In the genomic region with DNA sequence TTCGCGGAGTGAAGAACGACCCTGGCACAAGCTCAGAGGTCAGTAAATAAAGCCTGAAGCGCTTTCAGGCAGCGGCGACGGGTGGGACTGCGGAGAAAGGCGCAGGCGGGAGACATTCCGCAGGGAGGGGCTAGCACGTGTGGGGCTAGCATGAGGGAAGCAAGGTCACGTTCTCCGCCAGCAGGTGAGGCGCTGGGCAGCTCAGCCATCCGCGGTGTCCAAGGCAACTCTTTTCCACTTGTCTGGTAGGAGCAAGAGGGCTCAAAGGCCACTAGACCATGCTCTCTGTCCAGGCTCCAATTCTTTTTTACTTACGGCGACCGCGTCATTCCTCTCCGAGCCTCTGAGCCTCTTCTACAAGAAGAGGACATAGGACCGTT, we compare ENCODE assay signal across 9 mouse cellular contexts. TPM values are rescaled to one million over a fixed set of nuclear protein-coding genes. Genes with fewer than 3 reads are reported as not detected.
DNase-seq lines count a peak whose midpoint lies in the region; ATAC-seq and TF ChIP-seq lines count a peak whose summit lies in the region.
"Had no signal": no experiment of that assay in that cellular context is flagged by ENCODE, and none has a peak within 500 bp of the region (broad histone marks: within the 10 kb centered on the region; RNA-seq: fewer than 3 reads in every experiment).

No protein-coding gene starts in this region.

- H3K27me3 ChIP-seq in spleen, adult 2 months (ENCODE audit: control insufficient read depth, insufficient read depth, low read length) = peaks cover 19% of the 10 kb centered on the region
- peaks cover 59% of the 10 kb centered on the region for H3K27me3 ChIP-seq in embryonic facial prominence, embryonic 13.5 days
- peaks cover 5% of the 10 kb centered on the region; the same call in 1 of the 2 replicates for H3K27me3 ChIP-seq in heart, embryonic 14.5 days (ENCODE audit: control insufficient read depth, insufficient read depth, low read length)
- peaks cover 62% of the 10 kb centered on the region for H3K27me3 ChIP-seq in kidney, embryonic 15.5 days
- peaks cover 9% of the 10 kb centered on the region for H3K27me3 ChIP-seq in neural tube, embryonic 14.5 days (ENCODE audit: control insufficient read depth, insufficient read depth, low read length)

- no peak for TF ChIP-seq POLR2A in spleen, adult 2 months (IDR thresholded peaks at IDR 0.05; ENCODE audit: low read depth, low read length)
- TF ChIP-seq POLR2A in lung, adult 2 months (IDR thresholded peaks at IDR 0.05; ENCODE audit: borderline replicate concordance, extremely low read depth, low read depth, low read length) = no peak

- H3K9me3 ChIP-seq in embryonic facial prominence, embryonic 13.5 days = no peaks in the 10 kb centered on the region
- H3K9me3 ChIP-seq in heart, embryonic 14.5 days (ENCODE audit: control insufficient read depth, low read length) = no peaks in the 10 kb centered on the region
- H3K9me3 ChIP-seq in kidney, embryonic 15.5 days (replicated peaks) = no peaks in the 10 kb centered on the region
- no peaks in the 10 kb centered on the region for H3K9me3 ChIP-seq in neural tube, embryonic 14.5 days (ENCODE audit: control insufficient read depth, low read length)

- H3K36me3 ChIP-seq in spleen, adult 2 months (ENCODE audit: control insufficient read depth, insufficient read depth, low read length) = no peaks in the 10 kb centered on the region
- peaks cover 4% of the 10 kb centered on the region; the same call in 1 of the 2 replicates for H3K36me3 ChIP-seq in embryonic facial prominence, embryonic 13.5 days
- peaks cover 20% of the 10 kb centered on the region for H3K36me3 ChIP-seq in heart, embryonic 14.5 days (ENCODE audit: control insufficient read depth, insufficient read depth, low read length)
- H3K36me3 ChIP-seq in kidney, embryonic 15.5 days = no peaks in the 10 kb centered on the region; the same call in 1 of the 2 replicates
- no peaks in the 10 kb centered on the region for H3K36me3 ChIP-seq in neural tube, embryonic 14.5 days (ENCODE audit: control insufficient read depth, insufficient read depth, low read length)

- H3K4me2 ChIP-seq in embryonic facial prominence, embryonic 13.5 days = peak overlapping the region; percentile 90
- peak overlapping the region; percentile 89 for H3K4me2 ChIP-seq in heart, embryonic 14.5 days (ENCODE audit: low read length)
- peak overlapping the region; percentile 96 for H3K4me2 ChIP-seq in kidney, embryonic 15.5 days
- H3K4me2 ChIP-seq in neural tube, embryonic 14.5 days (ENCODE audit: low read depth, low read length) = peak overlapping the region; percentile 84

- WGBS in spleen, adult 2 months = 4% methylated on average over 23 of the region's 23 CpGs
- under 1% methylated on average over 23 of the region's 23 CpGs for WGBS in embryonic facial prominence, embryonic 13.5 days
- under 1% methylated on average over 23 of the region's 23 CpGs for WGBS in heart, embryonic 14.5 days
- under 1% methylated on average over 23 of the region's 23 CpGs for WGBS in kidney, embryonic 15.5 days
- WGBS in lung, adult 2 months = 2% methylated on average over 23 of the region's 23 CpGs
- WGBS in neural tube, embryonic 14.5 days = under 1% methylated on average over 23 of the region's 23 CpGs

- peak overlapping the region; percentile 7; the same call in 1 of the 2 replicates for H3K4me3 ChIP-seq in spleen, adult 2 months (ENCODE audit: extremely low read depth, insufficient read depth, insufficient read length)
- peak overlapping the region; percentile 51 for H3K4me3 ChIP-seq in embryonic facial prominence, embryonic 13.5 days
- peak overlapping the region; percentile 59 to 84 for H3K4me3 ChIP-seq in heart, embryonic 14.5 days (ENCODE audit: control insufficient read depth in 1 of 2, insufficient read depth in 1 of 2, low read depth in 1 of 2, low read length in 2 of 2)
- H3K4me3 ChIP-seq in kidney, embryonic 15.5 days (replicated peaks) = peak overlapping the region; percentile 50
- peak overlapping the region; percentile 3 for H3K4me3 ChIP-seq in lung, adult 2 months (replicated peaks; ENCODE audit: extremely low read depth, low read depth, low read length)
- peak overlapping the region; percentile 41 for H3K4me3 ChIP-seq in neural tube, embryonic 14.5 days (ENCODE audit: low read depth, low read length)

- TF ChIP-seq CTCF in spleen, adult 2 months (IDR thresholded peaks at IDR 0.05; ENCODE audit: extremely low read depth, insufficient read depth, insufficient read length, insufficient replicate concordance) = no peak
- no peak for TF ChIP-seq CTCF in lung, adult 2 months (IDR thresholded peaks at IDR 0.05; ENCODE audit: insufficient read depth, low read length)

- no peak for DNase-seq in spleen, adult 2 months (ENCODE audit: low read depth in 1 of 2, low spot score in 2 of 2)
- DNase-seq in spleen, postnatal 14 days (ENCODE audit: low spot score in 2 of 2) = no peak
- DNase-seq in lung, adult 2 months = peak; percentile 57

- no peak overlapping the region for H3K27ac ChIP-seq in spleen, adult 2 months (ENCODE audit: insufficient read depth, low read length)
- no peak overlapping the region for H3K27ac ChIP-seq in embryonic facial prominence, embryonic 13.5 days
- H3K27ac ChIP-seq in heart, embryonic 14.5 days (replicated peaks in 1 of 2; ENCODE audit: control insufficient read depth in 1 of 2, insufficient read depth in 1 of 2, low read depth in 2 of 2, low read length in 2 of 2) = peak overlapping the region; percentile 92 to 93
- H3K27ac ChIP-seq in kidney, embryonic 15.5 days = peak overlapping the region; percentile 77
- H3K27ac ChIP-seq in neural tube, embryonic 14.5 days (ENCODE audit: low read depth, low read length) = peak overlapping the region; percentile 12; the same call in 1 of the 2 replicates

- peaks cover 6% of the 10 kb centered on the region; the same call in 1 of the 2 replicates for H3K4me1 ChIP-seq in spleen, adult 2 months (ENCODE audit: control insufficient read depth, insufficient read depth, insufficient read length)
- H3K4me1 ChIP-seq in embryonic facial prominence, embryonic 13.5 days = peaks cover 11% of the 10 kb centered on the region
- H3K4me1 ChIP-seq in heart, embryonic 14.5 days (ENCODE audit: control insufficient read depth in 2 of 2, insufficient read depth in 2 of 2, low read length in 2 of 2) = peaks cover 22 to 42% of the 10 kb centered on the region in 2 experiments
- peaks cover 28% of the 10 kb centered on the region for H3K4me1 ChIP-seq in kidney, embryonic 15.5 days
- H3K4me1 ChIP-seq in lung, adult 2 months (ENCODE audit: control insufficient read depth, insufficient read depth, low read length) = no peaks in the 10 kb centered on the region
- 0 out of 2 replicates have a peak, but pooled peaks cover 2% of the 10 kb centered on the region for H3K4me1 ChIP-seq in neural tube, embryonic 14.5 days (ENCODE audit: control insufficient read depth, insufficient read depth, low read length)

- no peak for ATAC-seq in embryonic facial prominence, embryonic 13.5 days (ENCODE audit: insufficient number of reproducible peaks, insufficient read depth, low FRiP score, low TSS enrichment, low read depth)
- peak; percentile 48 for ATAC-seq in heart, embryonic 14.5 days (ENCODE audit: insufficient number of reproducible peaks, insufficient read depth, low FRiP score, low read depth)
- peak; percentile 73 for ATAC-seq in kidney, embryonic 15.5 days (replicated peaks; ENCODE audit: low FRiP score)
- peak; percentile 61 for ATAC-seq in neural tube, embryonic 14.5 days (ENCODE audit: low read depth)
- ATAC-seq in monocyte, adult 5-6 weeks (replicated peaks; ENCODE audit: insufficient number of reproducible peaks, low FRiP score, low TSS enrichment, poor library complexity, severe bottlenecking) = no peak

- peak overlapping the region; percentile 69 for H3K9ac ChIP-seq in embryonic facial prominence, embryonic 13.5 days
- H3K9ac ChIP-seq in heart, embryonic 14.5 days (ENCODE audit: low read length) = peak overlapping the region; percentile 82
- H3K9ac ChIP-seq in kidney, embryonic 15.5 days = no peak overlapping the region
- H3K9ac ChIP-seq in neural tube, embryonic 14.5 days (replicated peaks; ENCODE audit: low read depth, low read length) = peak overlapping the region; percentile 69; the same call in 1 of the 2 replicates

RNA-seq across cellular contexts. Expression of a gene that starts 0.6 kb away (rescaled TPM):
- polyA plus RNA-seq in spleen, adult 2 months (2012; rRNA removed) = 0.38 and 0.54 TPM in 2 replicates
- 12.9 and 14.8 TPM in 2 replicates for polyA plus RNA-seq in embryonic facial prominence, embryonic 13.5 days (2015; fragmentation: Nextera tagmentation; extraction: Ambion mirVana)
- 1,549 and 1,575 TPM in 2 replicates for polyA plus RNA-seq in heart, embryonic 14.5 days (2014; fragmentation: Nextera tagmentation; extraction: Ambion mirVana)
- 70.7 and 81.3 TPM in 2 replicates for polyA plus RNA-seq in kidney, embryonic 15.5 days (2015; fragmentation: Nextera tagmentation; extraction: Ambion mirVana)
- polyA plus RNA-seq in lung, adult 2 months (2012; rRNA removed) = 48.5 and 75.4 TPM in 2 replicates
- 193 and 278 TPM in 2 replicates for polyA plus RNA-seq in neural tube, embryonic 14.5 days (2014; fragmentation: Nextera tagmentation; extraction: Ambion mirVana)
- total RNA-seq in monocyte, adult 5-6 weeks (2017) = 1.0 TPM in 1 of 3 replicates, not detected in the others
- total RNA-seq: MEL had no signal

RNA-seq across cellular contexts. Expression of a gene that starts 0.6 kb away (rescaled TPM):
- not detected in 2 replicates for polyA plus RNA-seq in spleen, adult 2 months (2012; rRNA removed)
- polyA plus RNA-seq in embryonic facial prominence, embryonic 13.5 days (2015; fragmentation: Nextera tagmentation; extraction: Ambion mirVana) = not detected in 2 replicates
- 0.74 and 1.2 TPM in 2 replicates for polyA plus RNA-seq in heart, embryonic 14.5 days (2014; fragmentation: Nextera tagmentation; extraction: Ambion mirVana)
- 0.36 and 0.57 TPM in 2 replicates for polyA plus RNA-seq in kidney, embryonic 15.5 days (2015; fragmentation: Nextera tagmentation; extraction: Ambion mirVana)
- polyA plus RNA-seq in lung, adult 2 months (2012; rRNA removed) = 0.40 TPM in 1 of 2 replicates, not detected in the other
- 0.99 and 1.8 TPM in 2 replicates for polyA plus RNA-seq in neural tube, embryonic 14.5 days (2014; fragmentation: Nextera tagmentation; extraction: Ambion mirVana)
- total RNA-seq in monocyte, adult 5-6 weeks (2017) = not detected in 3 replicates
- total RNA-seq: MEL had no signal

RNA-seq across cellular contexts. Expression of a gene that starts 28.8 kb away (rescaled TPM):
- polyA plus RNA-seq in spleen, adult 2 months (2012; rRNA removed) = 0.85 and 1.5 TPM in 2 replicates
- 150 TPM in 2 replicates for polyA plus RNA-seq in embryonic facial prominence, embryonic 13.5 days (2015; fragmentation: Nextera tagmentation; extraction: Ambion mirVana)
- polyA plus RNA-seq in heart, embryonic 14.5 days (2014; fragmentation: Nextera tagmentation; extraction: Ambion mirVana) = 6.0 and 7.5 TPM in 2 replicates
- polyA plus RNA-seq in kidney, embryonic 15.5 days (2015; fragmentation: Nextera tagmentation; extraction: Ambion mirVana) = 43.8 and 48.8 TPM in 2 replicates
- 42.2 and 66.5 TPM in 2 replicates for polyA plus RNA-seq in lung, adult 2 months (2012; rRNA removed)
- polyA plus RNA-seq in neural tube, embryonic 14.5 days (2014; fragmentation: Nextera tagmentation; extraction: Ambion mirVana) = 34.8 and 36.4 TPM in 2 replicates
- total RNA-seq in monocyte, adult 5-6 weeks (2017) = not detected in 3 replicates
- total RNA-seq: MEL had no signal

RNA-seq across cellular contexts. Expression of a gene that starts 51.9 kb away (rescaled TPM):
- 13.0 and 13.3 TPM in 2 replicates for polyA plus RNA-seq in spleen, adult 2 months (2012; rRNA removed)
- polyA plus RNA-seq in embryonic facial prominence, embryonic 13.5 days (2015; fragmentation: Nextera tagmentation; extraction: Ambion mirVana) = 82.4 and 92.5 TPM in 2 replicates
- polyA plus RNA-seq in heart, embryonic 14.5 days (2014; fragmentation: Nextera tagmentation; extraction: Ambion mirVana) = 47.9 and 50.3 TPM in 2 replicates
- 65.6 and 75.1 TPM in 2 replicates for polyA plus RNA-seq in kidney, embryonic 15.5 days (2015; fragmentation: Nextera tagmentation; extraction: Ambion mirVana)
- polyA plus RNA-seq in lung, adult 2 months (2012; rRNA removed) = 17.3 and 18.2 TPM in 2 replicates
- 97.0 and 98.1 TPM in 2 replicates for polyA plus RNA-seq in neural tube, embryonic 14.5 days (2014; fragmentation: Nextera tagmentation; extraction: Ambion mirVana)
- total RNA-seq in monocyte, adult 5-6 weeks (2017) = 43.9 to 83.9 TPM (median 83.8 TPM) in 3 replicates

RNA-seq across cellular contexts. Expression of a gene that starts 52.1 kb away (rescaled TPM):
- 30.3 and 40.3 TPM in 2 replicates for polyA plus RNA-seq in spleen, adult 2 months (2012; rRNA removed)
- polyA plus RNA-seq in embryonic facial prominence, embryonic 13.5 days (2015; fragmentation: Nextera tagmentation; extraction: Ambion mirVana) = 152 and 176 TPM in 2 replicates
- polyA plus RNA-seq in heart, embryonic 14.5 days (2014; fragmentation: Nextera tagmentation; extraction: Ambion mirVana) = 68.2 and 74.5 TPM in 2 replicates
- 165 and 173 TPM in 2 replicates for polyA plus RNA-seq in kidney, embryonic 15.5 days (2015; fragmentation: Nextera tagmentation; extraction: Ambion mirVana)
- 18.1 and 26.2 TPM in 2 replicates for polyA plus RNA-seq in lung, adult 2 months (2012; rRNA removed)
- polyA plus RNA-seq in neural tube, embryonic 14.5 days (2014; fragmentation: Nextera tagmentation; extraction: Ambion mirVana) = 101 and 102 TPM in 2 replicates
- 42.5 to 56.5 TPM (median 51.3 TPM) in 3 replicates for total RNA-seq in monocyte, adult 5-6 weeks (2017)

Comparison
In these comparisons a context has a peak if more than half of its experiments do, and no peak if none do; other contexts are left out.
1. H3K27ac ChIP-seq: peak in heart, embryonic 14.5 days (2 of 2), kidney, embryonic 15.5 days (single experiment) and neural tube, embryonic 14.5 days (single experiment); none in spleen, adult 2 months (single experiment) and embryonic facial prominence, embryonic 13.5 days (single experiment).
2. H3K4me3 ChIP-seq: peak in every context shown above with its lines; median percentile 72 in heart, embryonic 14.5 days; 51 in embryonic facial prominence, embryonic 13.5 days; 50 in kidney, embryonic 15.5 days; 41 in neural tube, embryonic 14.5 days; 7 in spleen, adult 2 months; 3 in lung, adult 2 months.
3. ATAC-seq: peak in heart, embryonic 14.5 days (single experiment), kidney, embryonic 15.5 days (single experiment) and neural tube, embryonic 14.5 days (single experiment); none in embryonic facial prominence, embryonic 13.5 days (single experiment) and monocyte, adult 5-6 weeks (single experiment).
4. Peak in every context shown above with its lines, with median percentiles within 50 percentile points of each other: H3K4me2 ChIP-seq.